Mouse (Mus musculus): ENCODE data around the gene Cutc. TPM values are rescaled to one million over a fixed set of nuclear protein-coding genes. Genes with fewer than 3 reads are reported as not detected.

Cutc gene
- total RNA-seq, 4 experiments from 2014 or later = 13.9 to 15.8 (median 14.6) TPM

- DNase-seq (ENCODE audit: low spot score) = no peak
Measured at GRCm38 (mm10) chr19:43795511-43795910, 42.7 kb downstream of the Cutc start.

GRCm38 (mm10) chr19:43797216-43797615 lies 44.4 kb downstream of the Cutc start:
- DNase-seq (ENCODE audit: low spot score) = no peak

- DNase-seq (ENCODE audit: low spot score) = no peak
Measured at GRCm38 (mm10) chr19:43801427-43802051, 48.7 kb downstream of the Cutc start.

- no peak for DNase-seq (ENCODE audit: low spot score)
Measured at GRCm38 (mm10) chr19:43803866-43804265, 51.1 kb downstream of the Cutc start.

- DNase-seq (ENCODE audit: low spot score) = no peak
Measured at GRCm38 (mm10) chr19:43809331-43809730, 56.5 kb downstream of the Cutc start.

- DNase-seq (ENCODE audit: low spot score) = no peak
Measured at GRCm38 (mm10) chr19:43811419-43811818, 58.6 kb downstream of the Cutc start.

GRCm38 (mm10) chr19:43813315-43813714 lies 60.5 kb downstream of the Cutc start:
- DNase-seq (ENCODE audit: low spot score) = no peak

GRCm38 (mm10) chr19:43815661-43816414 lies 63.0 kb downstream of the Cutc start:
- no peak for DNase-seq (ENCODE audit: low spot score)

Other genes with a start within 250 kb of the Cutc start
- gene Got1, start 228.4 kb upstream of the Cutc start, total RNA-seq (2022) = 1,000 to 10,000 TPM in 3 of 4 experiments, 100 to 1,000 TPM in 1; 973 to 1,404 (median 1,052) TPM
- gene Nkx2-3, start 140.7 kb upstream of the Cutc start, total RNA-seq (2022) = not detected
- gene Slc25a28, start 78.1 kb upstream of the Cutc start, total RNA-seq (2022) = 10 to 100 TPM; 24.8 to 29.5 (median 27.4) TPM
- 1 to 10 TPM; 1.6 to 2.6 (median 2.1) TPM for gene Entpd7, start 63.3 kb upstream of the Cutc start, total RNA-seq (2022)
- gene Cox15, start within 50 bp of the Cutc start, total RNA-seq (2022) = 10 to 100 TPM; 23.7 to 26.4 (median 25.1) TPM
- gene Abcc2, start 29.2 kb downstream of the Cutc start, total RNA-seq (2022) = not detected
- 10 to 100 TPM in 1 of 4 experiments, 1 to 10 TPM in 3; 8.9 to 10.3 (median 9.2) TPM for gene Dnmbp, start 187.2 kb downstream of the Cutc start, total RNA-seq (2022)
- under 1 TPM in 3 of 4 experiments, not detected in 1; 0.19 to 0.22 (median 0.19) TPM for gene Cpn1, start 233.6 kb downstream of the Cutc start, total RNA-seq (2022)